Mouse (Mus musculus) T-helper 1 cell (primary cell): Measurements from ENCODE around the gene Tsc2.

ENCODE experiments used
- in situ Hi-C: fragments of 300-600 bp; cut with MboI, MseI; formaldehyde crosslinking; loops from one replicate; pipeline ENCODE4 v1.15.1; 2025; ENCODE audit warnings: high pct_unique_total_duplicates

Tsc2 gene

DNA sequence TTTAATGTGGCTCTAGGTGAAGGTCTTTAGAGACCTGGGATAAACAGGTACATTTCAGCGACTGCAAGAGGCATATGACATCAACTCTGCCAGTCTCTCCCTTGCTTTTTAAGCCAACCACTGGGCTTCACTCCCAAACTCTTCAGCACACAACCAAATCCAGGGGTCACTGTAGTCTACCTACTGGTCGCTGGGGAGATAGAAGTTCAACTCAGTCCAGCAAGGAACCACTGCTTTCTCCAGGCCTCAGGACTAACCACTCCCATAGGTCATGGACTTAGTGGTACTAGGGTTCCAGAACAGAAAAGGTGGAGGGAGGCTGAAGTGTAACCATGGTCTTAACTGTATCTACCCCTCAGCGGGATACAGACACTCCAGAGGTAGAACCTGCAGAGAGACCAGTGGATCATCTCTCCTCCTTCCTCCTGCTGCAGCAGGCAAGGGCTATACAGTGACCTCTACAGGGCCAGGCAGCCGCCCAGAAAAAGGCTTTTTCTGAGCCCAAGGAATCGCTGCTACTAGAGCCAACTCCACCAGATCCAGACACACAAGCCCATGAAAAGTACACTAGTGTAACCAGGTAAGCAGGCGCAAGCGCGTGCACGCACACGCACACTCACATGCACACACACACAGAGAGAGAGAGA is 16.4 kb upstream of the Tsc2 start:
- in situ Hi-C loops = no loop called here

DNA sequence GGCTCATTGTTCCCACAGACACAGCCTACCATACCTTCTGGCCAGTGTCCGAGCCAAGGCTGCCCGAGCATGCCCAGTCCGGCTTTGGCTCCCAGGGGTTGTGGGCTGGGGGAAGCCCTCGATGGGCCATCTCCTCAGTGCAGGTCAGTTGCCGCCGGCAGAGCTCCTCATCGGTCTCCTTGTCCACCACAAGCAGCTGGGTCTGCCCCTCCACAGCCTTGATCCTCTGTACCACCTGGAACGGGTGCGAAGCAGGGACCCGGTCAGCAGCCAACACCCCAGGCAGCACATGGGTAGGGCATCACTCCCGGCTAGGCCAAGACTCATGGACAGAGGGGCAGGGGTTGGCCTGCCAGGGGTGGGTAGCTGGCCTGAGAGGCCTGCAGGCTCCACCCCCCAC is 15.1 kb upstream of the Tsc2 start:
- in situ Hi-C loops = no loop called here

DNA sequence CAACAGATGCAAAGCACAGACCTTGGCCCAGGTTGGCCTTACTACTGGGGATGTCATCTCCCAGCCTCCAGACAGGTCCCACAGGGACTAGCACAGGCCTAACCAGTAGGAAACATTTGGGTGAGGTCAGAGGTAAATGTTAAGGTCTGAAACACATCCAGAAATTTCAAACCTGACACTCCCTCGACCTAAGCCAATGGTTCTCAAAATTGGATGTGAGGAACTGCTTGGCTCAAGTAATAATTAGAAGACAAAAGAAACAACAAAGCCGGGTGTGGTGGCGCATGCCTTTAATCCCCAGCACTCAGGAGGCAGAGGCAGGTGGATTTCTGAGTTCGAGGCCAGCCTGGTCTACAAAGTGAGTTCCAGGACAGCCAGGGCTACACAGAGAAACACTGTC is 14.0 kb upstream of the Tsc2 start:
- in situ Hi-C loops = no loop called here

DNA sequence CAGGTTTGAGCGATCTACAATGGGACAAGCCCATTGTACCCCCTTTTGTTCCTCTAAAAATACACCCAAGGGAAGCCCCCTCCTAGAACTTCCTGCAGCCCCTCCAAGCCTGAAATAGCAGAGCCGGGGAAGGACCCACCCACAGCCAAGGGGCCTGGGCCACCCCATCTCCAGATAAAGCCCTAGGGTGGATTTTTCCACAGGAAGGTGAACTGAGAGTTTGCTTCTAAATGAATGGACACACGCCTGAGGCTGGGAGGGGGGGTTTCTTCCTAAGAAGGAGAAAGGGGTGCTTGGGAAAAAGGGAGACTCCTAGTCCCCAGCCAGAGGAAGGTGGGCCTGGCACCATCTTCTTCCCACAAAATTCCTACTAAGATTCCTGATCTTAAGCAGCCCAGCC is 13.5 kb upstream of the Tsc2 start:
- in situ Hi-C loops = no loop called here

DNA sequence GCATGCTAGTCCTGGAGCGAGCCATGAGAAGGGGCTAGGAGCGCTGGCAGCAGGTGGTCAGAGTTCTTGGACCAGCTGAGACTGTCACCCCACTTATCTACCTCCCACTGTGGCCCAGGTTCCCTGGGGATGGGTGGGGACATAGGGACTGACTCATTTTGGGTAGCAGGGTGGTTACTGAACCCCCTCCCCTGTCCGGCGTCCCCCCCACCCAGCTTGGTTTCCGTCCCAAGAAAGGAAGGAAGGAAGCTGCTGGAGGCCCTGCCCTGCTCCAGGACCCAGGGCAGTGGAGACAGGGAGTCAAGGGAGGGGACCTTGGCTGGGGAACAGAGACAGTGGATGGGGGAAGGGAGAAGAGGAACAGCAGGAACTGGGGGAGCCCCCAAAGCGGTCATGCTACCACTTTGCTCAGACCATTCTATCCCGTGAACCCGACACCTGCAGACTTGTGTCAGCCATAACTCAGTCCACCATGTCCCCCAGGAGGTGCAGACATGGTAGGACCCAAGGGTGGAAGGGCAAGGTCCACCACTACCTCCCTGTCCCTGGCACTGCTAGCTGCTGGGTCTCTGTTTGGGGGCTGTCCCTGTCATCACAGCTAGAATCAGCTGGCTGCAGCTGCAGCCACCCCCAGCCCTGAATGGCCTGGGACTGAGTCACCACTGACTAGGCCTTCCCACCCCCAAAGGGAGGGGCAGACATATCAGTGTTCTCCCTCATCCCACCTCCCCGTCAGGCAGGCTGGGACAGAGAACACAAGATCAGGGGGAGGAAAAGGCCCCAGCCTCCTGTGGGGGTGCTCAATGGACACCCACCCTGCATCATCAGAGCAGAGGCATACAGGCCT is 12.7 kb upstream of the Tsc2 start:
- in situ Hi-C loops = no loop called here

DNA sequence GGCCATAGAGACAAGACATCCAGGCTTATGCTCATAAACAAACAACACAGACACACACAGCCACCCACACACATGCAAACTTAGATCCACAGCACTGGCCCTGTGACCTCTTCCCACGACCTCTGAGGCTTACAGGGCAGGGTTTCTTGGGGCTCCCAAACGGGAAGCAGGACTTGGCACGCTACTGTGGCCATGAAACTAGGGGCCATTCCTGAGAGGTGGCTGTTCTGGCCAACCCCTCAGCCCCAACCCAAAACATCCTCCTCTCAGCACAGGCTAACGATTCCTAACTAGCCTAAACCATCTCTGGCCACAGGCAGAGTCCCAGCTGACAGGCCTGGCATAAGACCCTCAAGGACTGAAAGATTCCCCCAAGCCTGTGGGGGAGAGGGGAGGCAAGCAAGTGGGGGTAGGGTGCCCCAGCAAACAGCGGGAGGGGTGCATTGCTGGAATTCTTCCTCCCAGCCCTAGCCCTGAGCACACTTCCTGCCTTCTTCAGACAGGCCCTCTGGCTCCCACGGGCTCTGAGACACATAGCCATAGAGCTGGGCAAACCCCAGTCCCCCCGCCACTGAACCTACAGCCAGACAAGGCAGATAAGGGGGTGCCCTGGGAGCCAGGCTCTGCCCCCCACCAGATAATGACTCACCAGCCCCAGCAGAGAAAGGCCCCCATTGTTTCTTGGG is 11.7 kb upstream of the Tsc2 start:
- in situ Hi-C loops = no loop called here

DNA sequence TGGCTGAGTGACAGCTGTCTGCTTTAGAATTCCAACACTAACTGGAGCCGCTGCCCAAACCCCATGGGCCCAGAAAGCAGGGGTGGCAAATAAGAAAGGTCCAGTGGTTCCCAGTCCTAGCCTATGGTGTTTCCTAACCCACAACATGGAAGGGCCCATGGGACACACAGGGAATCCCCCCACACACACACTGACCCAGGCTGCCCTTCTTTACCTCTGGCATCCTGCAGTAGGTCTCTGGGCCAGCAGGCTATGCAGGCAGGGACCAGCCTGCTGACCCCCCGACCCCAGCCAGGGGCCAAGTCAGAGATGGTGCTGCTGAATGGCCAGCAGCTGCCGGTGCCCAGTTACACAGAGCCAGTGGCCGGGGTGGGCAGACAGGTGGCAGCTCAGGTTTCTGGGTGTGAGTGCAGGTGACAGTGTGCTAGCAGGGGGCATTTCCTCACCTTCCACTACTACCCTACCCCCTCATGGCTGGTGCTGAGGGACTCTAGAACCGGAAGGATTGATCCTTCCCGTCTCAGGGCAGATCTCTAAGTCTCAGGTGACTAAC is 10.4 kb upstream of the Tsc2 start:
- in situ Hi-C loops = no loop called here

DNA sequence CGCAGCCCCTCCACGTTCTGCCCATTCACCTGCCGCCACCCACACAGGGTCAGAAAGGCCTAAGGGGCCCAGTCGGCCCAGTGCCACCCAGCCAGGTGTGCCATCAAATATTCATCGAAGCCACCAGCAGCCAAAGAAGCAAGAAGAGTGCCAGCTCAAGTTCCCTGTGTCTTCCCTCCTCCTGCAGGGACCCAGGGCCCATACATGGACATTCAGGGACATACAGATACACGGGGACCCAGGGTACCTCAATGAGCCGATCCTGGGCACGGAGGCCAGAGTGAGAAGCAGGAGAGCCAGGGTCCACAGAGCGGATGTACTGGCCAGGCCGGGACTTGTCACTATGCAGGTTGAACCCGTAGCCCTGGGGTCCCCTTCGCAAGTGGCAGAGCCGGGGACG is 9.5 kb upstream of the Tsc2 start:
- in situ Hi-C loops = no loop called here

DNA sequence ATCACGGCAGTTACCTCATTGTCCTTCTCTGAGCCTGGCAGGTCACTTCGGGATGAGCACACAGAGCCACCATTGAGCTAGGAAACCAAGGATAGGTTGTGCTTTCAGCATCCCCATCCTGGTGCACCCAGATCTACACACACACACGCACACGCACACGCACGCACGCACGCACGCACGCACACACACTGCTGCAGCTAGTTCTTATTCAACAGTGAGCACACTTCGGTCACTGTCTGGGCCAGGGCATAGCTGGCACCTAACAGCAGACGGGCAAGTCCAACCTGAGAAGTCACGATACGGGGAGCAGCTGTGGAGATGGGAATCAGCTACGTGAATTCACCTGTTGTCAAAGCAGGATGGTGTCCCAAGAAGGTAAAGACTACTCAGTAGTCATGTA is 8.2 kb upstream of the Tsc2 start:
- in situ Hi-C loops = no loop called here

DNA sequence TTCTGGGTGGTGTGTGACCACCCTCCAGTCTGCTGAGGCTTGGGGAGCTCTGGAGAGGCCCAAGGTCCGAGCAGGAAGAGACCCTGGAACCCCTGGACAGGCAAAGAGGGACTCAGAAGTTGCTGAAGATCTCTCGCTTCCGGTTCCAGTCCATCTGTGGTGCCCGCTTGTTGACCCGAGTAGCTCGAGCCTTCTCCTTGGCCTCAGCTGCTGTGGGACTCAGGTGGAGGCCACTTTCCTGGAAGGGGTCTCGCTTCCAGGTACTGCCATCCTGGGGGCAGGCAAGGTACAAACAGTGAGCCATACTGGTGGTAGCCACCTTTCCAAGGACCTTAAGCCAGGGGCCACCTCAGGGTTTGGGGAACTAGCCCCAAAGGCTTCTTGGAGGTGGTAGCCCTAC is 7.7 kb upstream of the Tsc2 start:
- in situ Hi-C loops = no loop called here

DNA sequence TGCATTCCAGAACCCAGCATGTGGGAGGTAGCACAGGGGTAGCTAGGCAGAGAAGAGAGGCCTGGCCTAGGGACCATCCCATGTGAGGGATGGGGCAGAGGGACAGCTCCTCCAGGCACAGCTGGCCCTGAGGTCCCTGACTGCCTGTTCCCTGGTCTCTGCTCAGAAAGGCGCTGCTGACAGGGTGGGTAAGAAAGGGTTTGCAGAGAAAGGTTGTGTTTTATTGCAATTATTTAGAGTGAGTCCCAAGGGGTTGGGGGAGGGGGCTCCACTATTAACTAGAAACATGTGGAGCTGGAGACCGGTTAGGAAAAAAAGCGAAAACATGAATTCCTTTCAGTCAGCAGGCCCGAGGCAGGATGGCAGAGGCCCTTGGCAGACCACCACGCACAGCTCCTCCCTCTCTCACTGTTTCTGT is 7.2 kb upstream of the Tsc2 start:
- in situ Hi-C loops = no loop called here

DNA sequence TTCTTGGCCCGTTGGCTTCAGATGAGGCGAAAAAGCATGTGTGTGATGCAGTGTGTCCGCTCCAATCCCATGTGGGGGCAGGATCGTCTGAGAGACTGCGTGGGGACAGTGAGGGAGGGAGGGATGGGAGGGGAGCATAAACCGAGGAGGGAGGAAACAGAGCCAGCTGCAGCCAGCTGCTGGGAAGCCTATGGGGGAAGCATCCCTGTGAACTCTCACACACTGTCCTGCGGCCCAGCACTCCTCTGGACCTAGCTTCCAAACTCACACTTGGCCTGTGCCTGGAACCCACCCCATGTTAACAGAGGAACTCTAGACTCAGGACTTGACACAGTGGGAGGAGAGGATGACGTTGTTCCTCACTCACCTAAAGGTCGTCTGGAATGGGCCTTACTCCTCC is 6.4 kb upstream of the Tsc2 start:
- in situ Hi-C loops = no loop called here

DNA sequence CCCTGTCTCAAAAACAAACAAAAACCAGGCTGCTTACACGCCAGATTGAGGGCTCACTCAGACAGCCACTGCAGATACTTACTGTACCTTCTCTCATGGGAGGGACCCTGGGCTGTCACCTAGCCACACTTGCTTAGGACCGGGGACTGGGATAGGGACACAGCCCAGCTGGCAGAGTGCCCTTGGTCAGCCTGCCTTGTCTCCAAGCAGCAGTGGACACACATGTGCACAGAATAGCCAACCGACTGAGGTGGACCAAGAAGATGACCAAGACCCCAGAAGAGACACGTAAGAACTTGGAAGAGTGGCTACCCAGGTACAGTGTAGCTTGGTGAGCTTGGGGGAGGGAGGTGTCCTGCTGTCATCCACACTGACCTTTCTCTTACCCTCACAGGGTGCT is 5.8 kb upstream of the Tsc2 start:
- in situ Hi-C loops = no loop called here

DNA sequence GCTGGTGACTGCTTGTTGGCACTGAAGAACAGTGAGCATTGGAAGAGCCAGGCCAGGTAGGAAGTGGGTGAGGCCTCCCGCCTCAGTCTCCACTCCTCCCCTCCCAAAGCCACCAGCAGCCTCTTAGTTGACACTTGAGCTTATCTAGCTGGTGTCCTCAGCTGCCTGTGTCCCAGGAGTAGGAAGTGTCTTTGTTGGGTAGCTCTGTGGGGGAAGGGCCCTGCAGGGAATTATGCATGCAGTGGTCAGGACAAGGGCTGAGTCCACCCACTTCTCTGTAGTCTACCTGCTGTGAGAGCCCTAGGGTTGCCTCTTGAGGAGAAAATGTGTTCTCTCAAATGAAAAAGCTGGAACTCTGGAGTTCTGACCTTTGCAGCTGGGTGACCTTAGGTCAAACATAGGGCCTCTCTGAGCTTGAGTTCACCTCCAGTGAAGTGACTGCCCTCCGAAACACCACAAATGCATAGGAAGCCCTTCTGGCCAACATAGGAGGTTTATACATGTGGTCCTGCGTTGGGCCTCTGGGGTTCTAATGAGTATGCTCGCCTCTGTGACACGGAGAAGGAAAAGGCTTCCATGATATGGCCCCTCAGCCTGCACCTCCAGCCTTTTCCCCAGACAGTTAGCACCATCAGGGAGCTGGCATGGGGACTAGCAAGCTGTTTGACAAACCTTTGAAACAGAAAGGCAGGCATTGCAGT is 4.5 kb upstream of the Tsc2 start:
- in situ Hi-C loops = no loop called here

DNA sequence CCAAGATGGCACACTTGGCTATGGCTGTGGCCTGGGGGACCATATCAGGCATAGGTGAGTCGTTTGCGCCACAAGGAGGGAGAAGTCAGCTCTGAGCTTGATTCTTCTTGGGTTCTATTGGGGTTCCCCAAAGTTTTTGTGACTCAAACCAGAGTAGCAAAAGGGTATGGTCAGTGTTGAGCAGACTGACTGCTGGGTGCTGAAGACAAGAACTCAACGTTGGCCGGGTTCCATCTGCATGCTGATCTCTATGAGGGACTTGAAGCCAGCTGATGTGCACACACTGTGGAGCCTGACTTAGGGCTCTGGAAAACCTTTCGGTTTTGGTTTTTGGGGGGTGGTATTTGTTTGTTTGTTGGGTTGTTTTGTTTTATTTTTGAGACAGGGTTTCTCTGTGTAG is 3.3 kb upstream of the Tsc2 start:
- in situ Hi-C loops = no loop called here

DNA sequence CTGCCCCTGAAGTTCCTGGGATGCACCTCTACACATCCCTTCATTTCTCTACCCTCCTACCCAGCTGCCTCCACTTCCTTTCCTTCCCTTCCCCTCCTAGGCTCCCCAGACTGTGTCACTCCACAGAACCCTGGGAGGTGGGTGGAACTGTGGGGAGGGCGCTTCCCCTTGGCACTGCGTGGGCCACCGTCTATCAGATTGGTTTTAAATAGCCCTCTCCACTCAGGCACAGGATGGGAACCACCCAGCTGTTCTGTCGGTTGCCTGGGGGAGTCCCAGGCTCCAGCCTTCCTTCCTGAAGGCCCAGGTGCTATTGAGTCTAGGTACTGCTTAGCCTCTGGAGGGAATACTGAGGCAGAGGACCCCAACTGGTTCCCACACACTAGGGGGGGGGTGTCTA is 2.6 kb upstream of the Tsc2 start:
- in situ Hi-C loops = no loop called here

DNA sequence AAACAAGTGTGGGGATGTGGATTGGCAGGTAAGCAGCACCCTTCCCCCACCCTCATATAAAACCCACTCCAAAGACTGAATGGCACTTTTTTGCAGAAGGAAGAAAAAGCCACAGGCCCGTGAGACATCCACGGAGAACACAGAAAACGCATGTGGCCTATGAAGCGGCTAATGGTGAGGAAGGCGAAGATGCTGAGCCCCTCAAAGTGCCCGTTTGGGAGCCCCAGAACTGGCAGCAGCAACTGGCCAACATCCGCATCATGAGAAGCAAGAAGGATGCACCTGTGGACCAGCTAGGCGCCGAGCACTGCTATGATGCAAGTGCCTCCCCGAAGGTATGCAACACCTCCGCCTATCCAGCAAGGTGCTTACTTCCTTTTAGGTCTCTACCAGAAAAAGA is 1.4 kb upstream of the Tsc2 start:
- in situ Hi-C loops = no loop called here

DNA sequence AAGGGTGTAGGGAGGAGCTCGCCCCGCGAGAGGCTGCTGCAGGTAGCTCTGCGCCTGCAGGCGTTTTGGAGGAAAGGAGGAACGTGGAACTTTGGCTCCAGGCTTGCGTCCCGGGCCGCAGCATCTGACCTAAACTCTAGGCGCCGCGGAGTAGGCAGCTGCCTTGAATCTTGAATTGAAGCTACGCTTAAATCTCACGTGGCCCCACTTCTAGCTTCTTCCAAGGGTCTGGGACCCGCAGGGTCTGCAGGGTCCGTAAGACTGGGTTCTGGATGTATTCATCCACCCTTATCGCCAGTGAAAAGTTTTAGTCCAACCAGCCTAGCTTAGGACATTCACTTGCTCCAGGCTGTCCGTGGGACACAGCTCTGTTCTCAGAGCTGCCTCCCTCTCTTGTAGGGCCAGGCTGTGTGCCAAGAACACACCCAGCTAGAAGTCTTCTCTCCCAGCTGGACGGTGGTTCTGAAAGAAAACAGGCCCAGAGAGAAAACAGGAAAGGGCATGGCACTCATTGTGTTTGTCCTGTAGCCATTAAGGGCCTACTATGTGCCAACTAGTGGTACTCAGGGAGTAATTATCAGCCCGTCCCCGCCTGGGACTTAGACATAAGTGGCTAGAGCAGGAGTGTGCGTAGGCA is 501 bp upstream of the Tsc2 start:
- in situ Hi-C loops = no loop called here

DNA sequence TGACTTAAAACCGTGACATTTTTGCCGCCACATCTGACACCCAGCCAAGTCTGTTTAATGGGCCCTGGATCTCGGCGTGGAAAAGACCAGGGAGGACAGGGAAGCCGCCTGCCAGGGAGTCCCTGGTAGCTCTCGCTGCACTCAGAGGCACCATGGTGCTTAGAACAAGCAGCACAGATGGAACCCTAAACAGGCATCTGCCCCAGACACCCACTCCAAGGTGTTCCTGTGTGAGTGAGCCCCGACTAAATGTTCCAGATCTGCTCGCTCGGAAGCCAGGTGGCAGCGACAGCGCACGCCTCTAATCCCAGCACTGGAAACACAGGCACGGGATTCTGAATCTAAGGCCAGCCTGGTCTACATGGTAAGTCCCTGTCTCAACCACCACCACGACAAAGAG is 2.4 kb downstream of the Tsc2 start:
- in situ Hi-C loops = no loop called here

DNA sequence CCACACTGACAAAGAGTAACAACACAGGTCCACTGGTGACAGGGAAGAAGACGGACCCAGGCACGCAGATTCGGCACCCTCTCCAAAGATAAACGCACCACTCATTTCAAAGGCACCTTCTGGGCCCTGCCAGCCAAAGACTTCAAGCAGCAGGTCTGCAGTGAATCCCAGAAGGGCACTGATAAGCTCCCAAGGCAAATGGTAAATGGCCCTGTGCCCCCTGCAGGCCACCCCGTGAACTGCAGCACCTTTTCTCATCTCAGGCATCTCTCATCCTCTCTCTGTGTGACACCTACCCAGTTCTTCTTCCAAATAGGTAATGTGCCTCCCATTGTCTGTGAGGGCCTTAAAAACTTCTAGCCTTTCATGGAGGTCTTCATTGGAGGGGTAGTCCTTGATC is 3.8 kb downstream of the Tsc2 start:
- in situ Hi-C loops = no loop called here

DNA sequence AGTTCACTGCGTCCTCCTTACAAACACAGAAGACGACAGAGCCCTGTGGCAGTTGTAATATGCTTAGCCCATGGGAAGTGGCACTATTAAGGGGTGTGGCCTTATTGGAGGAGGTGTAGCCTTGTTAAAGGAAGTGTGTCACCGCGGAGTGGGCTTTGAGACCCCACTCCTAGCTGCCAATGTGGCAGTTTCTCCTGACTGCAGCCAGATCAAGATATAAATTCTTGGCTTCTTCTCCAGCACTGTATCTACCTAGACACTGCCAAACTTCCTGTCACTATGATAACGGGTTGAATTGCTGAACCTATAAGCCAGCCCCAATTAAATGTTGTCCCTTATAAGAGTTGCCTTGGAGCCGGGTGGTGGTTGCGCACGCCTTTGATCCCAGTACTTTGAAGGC is 7.0 kb downstream of the Tsc2 start:
- in situ Hi-C loops = no loop called here
